Mouse (Mus musculus): ENCODE measurements around the gene Rac1. TPM values are rescaled to one million over a fixed set of nuclear protein-coding genes. Genes with fewer than 3 reads are reported as not detected.

The Rac1 gene
- total and polyA plus RNA-seq, 2 experiments = 38.6 to 99.8 TPM

GRCm38 (mm10) chr5:143505545-143505944 is 22.3 kb downstream of the Rac1 start:
- Histone ChIP-seq H3K27me3 (ENCODE audit: control insufficient read depth, insufficient read depth, low read length) (no peaks in the 10 kb centered on the region), H3K4me3 (ENCODE audit: insufficient read depth, low read depth, low read length) (no peak overlapping the region), H3K4me1 (ENCODE audit: control insufficient read depth, insufficient read depth, low read length) (peaks cover 2% of the 10 kb centered on the region; the same call in 1 of the 2 replicates), H3K9ac (ENCODE audit: low read depth, low read length) (no peak overlapping the region), H3K79me2 (ENCODE audit: control insufficient read depth, insufficient read depth, low read length) (no peaks in the 10 kb centered on the region; the same call in 1 of the 2 replicates), H3K27ac (replicated peaks; ENCODE audit: insufficient read depth, low read depth, low read length) (no peak overlapping the region), H3K36me3 (ENCODE audit: control insufficient read depth, insufficient read depth, low read length) (peaks cover 7% of the 10 kb centered on the region)
- 78% methylated on average over 7 of the region's 7 CpGs for WGBS
- no peak for DNase-seq (ENCODE audit: extremely low read depth, low read depth, low spot score)
- TF ChIP-seq POLR2A (IDR thresholded peaks at IDR 0.05; ENCODE audit: extremely low read depth, insufficient read depth, low read length) (no peak), CTCF (IDR thresholded peaks at IDR 0.05; ENCODE audit: low read depth, low read length) (no peak)

- H3K4me1 ChIP-seq (ENCODE audit: control insufficient read depth, insufficient read depth, low read length) = peaks cover 2% of the 10 kb centered on the region; the same call in 1 of the 2 replicates
- H3K27ac ChIP-seq (replicated peaks; ENCODE audit: insufficient read depth, low read depth, low read length) = no peak overlapping the region
- no peaks in the 10 kb centered on the region for H3K27me3 ChIP-seq (ENCODE audit: control insufficient read depth, insufficient read depth, low read length)
- H3K9ac ChIP-seq (ENCODE audit: low read depth, low read length) = no peak overlapping the region
- TF ChIP-seq POLR2A (IDR thresholded peaks at IDR 0.05; ENCODE audit: extremely low read depth, insufficient read depth, low read length) (no peak), CTCF (IDR thresholded peaks at IDR 0.05; ENCODE audit: low read depth, low read length) (no peak)
- 86% methylated on average over 8 of the region's 8 CpGs for WGBS
- no peaks in the 10 kb centered on the region for H3K79me2 ChIP-seq (ENCODE audit: control insufficient read depth, insufficient read depth, low read length)
- peaks cover 7% of the 10 kb centered on the region for H3K36me3 ChIP-seq (ENCODE audit: control insufficient read depth, insufficient read depth, low read length)
- DNase-seq (ENCODE audit: extremely low read depth, low read depth, low spot score) = no peak
- H3K4me3 ChIP-seq (ENCODE audit: insufficient read depth, low read depth, low read length) = no peak overlapping the region
Observed at GRCm38 (mm10) chr5:143505056-143505455, 22.8 kb downstream of the Rac1 start.

- Histone ChIP-seq H3K36me3 (ENCODE audit: control insufficient read depth, insufficient read depth, low read length) (peaks cover 7% of the 10 kb centered on the region), H3K4me3 (ENCODE audit: insufficient read depth, low read depth, low read length) (no peak overlapping the region), H3K27me3 (ENCODE audit: control insufficient read depth, insufficient read depth, low read length) (no peaks in the 10 kb centered on the region), H3K9ac (ENCODE audit: low read depth, low read length) (no peak overlapping the region), H3K4me1 (ENCODE audit: control insufficient read depth, insufficient read depth, low read length) (peaks cover 2% of the 10 kb centered on the region; the same call in 1 of the 2 replicates), H3K79me2 (ENCODE audit: control insufficient read depth, insufficient read depth, low read length) (no peaks in the 10 kb centered on the region), H3K27ac (replicated peaks; ENCODE audit: insufficient read depth, low read depth, low read length) (no peak overlapping the region)
- WGBS = 71% methylated on average over 3 of the region's 3 CpGs
- peak; percentile 53; the same call in 1 of the 2 replicates for TF ChIP-seq CTCF (IDR thresholded peaks at IDR 0.05; ENCODE audit: low read depth, low read length)
- TF ChIP-seq POLR2A (IDR thresholded peaks at IDR 0.05; ENCODE audit: extremely low read depth, insufficient read depth, low read length) = no peak
- no peak for DNase-seq (ENCODE audit: extremely low read depth, low read depth, low spot score)
Observed at GRCm38 (mm10) chr5:143504453-143504852, 23.4 kb downstream of the Rac1 start.

DNA sequence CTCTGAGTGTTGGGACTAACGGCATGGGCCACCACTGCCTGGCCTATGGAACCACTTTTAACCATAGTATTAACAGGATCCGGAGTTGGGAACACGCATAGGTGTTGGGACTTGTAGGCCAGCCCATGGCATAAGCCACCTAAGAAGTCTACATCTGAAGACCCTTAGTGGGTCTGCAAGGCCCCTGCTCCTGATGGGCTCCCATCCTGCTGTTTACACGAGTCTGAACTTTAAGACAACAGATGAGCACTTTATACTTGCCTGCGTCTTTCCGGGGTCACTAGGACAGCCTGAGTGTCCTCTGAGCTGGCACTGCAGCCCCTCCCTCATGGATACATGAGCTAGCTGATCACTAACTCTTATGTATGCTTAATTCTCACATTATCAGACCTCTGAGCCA is 24.1 kb downstream of the Rac1 start:
- Histone ChIP-seq H3K4me3 (ENCODE audit: insufficient read depth, low read depth, low read length) (no peak overlapping the region), H3K27ac (replicated peaks; ENCODE audit: insufficient read depth, low read depth, low read length) (no peak overlapping the region), H3K27me3 (ENCODE audit: control insufficient read depth, insufficient read depth, low read length) (no peaks in the 10 kb centered on the region), H3K36me3 (ENCODE audit: control insufficient read depth, insufficient read depth, low read length) (peaks cover 8% of the 10 kb centered on the region), H3K9ac (ENCODE audit: low read depth, low read length) (no peak overlapping the region), H3K79me2 (ENCODE audit: control insufficient read depth, insufficient read depth, low read length) (no peaks in the 10 kb centered on the region), H3K4me1 (ENCODE audit: control insufficient read depth, insufficient read depth, low read length) (peaks cover 2% of the 10 kb centered on the region; the same call in 1 of the 2 replicates)
- no peak for DNase-seq (ENCODE audit: extremely low read depth, low read depth, low spot score)
- WGBS = 92% methylated on average over 6 of the region's 6 CpGs
- no peak for TF ChIP-seq POLR2A (IDR thresholded peaks at IDR 0.05; ENCODE audit: extremely low read depth, insufficient read depth, low read length)

DNA sequence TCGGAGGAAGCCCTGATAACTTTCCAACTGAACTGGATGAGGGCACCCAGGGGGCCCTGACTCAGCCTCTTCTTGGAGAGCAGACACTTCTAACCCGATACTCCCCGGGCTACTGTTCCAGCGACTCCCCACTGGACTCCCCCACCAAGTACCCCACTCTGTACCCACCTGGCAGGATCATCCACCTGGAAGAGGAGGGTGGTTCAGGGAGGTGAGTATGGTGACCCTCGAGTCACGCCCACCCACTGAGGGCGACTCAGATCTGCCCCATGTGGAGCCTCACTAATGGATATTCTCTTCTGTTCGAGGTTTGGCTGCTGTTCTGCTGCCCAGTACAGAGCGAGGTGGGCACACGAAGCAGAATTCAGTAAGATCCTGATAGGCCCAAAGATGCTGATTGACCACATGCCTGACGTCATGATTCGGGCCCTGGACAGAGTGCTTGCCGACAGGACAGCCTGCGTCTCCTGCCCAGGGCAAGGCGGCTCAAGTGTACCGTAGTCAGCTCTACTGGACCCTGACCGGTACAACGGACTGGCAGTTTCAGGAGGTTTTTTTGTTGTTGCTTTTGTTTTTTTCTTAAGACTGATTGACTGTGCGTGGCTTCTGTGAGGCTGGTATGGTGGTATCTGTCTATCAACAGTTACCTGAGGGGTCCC is 24.8 kb downstream of the Rac1 start:
- Histone ChIP-seq H3K27ac (replicated peaks; ENCODE audit: insufficient read depth, low read depth, low read length) (no peak overlapping the region), H3K36me3 (ENCODE audit: control insufficient read depth, insufficient read depth, low read length) (peaks cover 8% of the 10 kb centered on the region), H3K79me2 (ENCODE audit: control insufficient read depth, insufficient read depth, low read length) (no peaks in the 10 kb centered on the region), H3K4me3 (ENCODE audit: insufficient read depth, low read depth, low read length) (no peak overlapping the region), H3K4me1 (ENCODE audit: control insufficient read depth, insufficient read depth, low read length) (peaks cover under 1% of the 10 kb centered on the region; the same call in 1 of the 2 replicates), H3K9ac (ENCODE audit: low read depth, low read length) (no peak overlapping the region), H3K27me3 (ENCODE audit: control insufficient read depth, insufficient read depth, low read length) (no peaks in the 10 kb centered on the region)
- no peak for DNase-seq (ENCODE audit: extremely low read depth, low read depth, low spot score)
- WGBS = 91% methylated on average over 19 of the region's 19 CpGs
- TF ChIP-seq CTCF (IDR thresholded peaks at IDR 0.05; ENCODE audit: low read depth, low read length) (no peak), POLR2A (IDR thresholded peaks at IDR 0.05; ENCODE audit: extremely low read depth, insufficient read depth, low read length) (no peak)

- DNase-seq (ENCODE audit: extremely low read depth, low read depth, low spot score) = no peak
- peaks cover 9% of the 10 kb centered on the region for H3K36me3 ChIP-seq (ENCODE audit: control insufficient read depth, insufficient read depth, low read length)
- TF ChIP-seq CTCF (IDR thresholded peaks at IDR 0.05; ENCODE audit: low read depth, low read length) (no peak), POLR2A (IDR thresholded peaks at IDR 0.05; ENCODE audit: extremely low read depth, insufficient read depth, low read length) (no peak)
- no peak overlapping the region for H3K9ac ChIP-seq (ENCODE audit: low read depth, low read length)
- H3K27me3 ChIP-seq (ENCODE audit: control insufficient read depth, insufficient read depth, low read length) = no peaks in the 10 kb centered on the region
- H3K27ac ChIP-seq (replicated peaks; ENCODE audit: insufficient read depth, low read depth, low read length) = no peak overlapping the region
- H3K4me1 ChIP-seq (ENCODE audit: control insufficient read depth, insufficient read depth, low read length) = no peaks in the 10 kb centered on the region
- H3K79me2 ChIP-seq (ENCODE audit: control insufficient read depth, insufficient read depth, low read length) = no peaks in the 10 kb centered on the region
- WGBS = 92% methylated on average over 2 of the region's 2 CpGs
- H3K4me3 ChIP-seq (ENCODE audit: insufficient read depth, low read depth, low read length) = no peak overlapping the region
Observed at GRCm38 (mm10) chr5:143501649-143502048, 26.2 kb downstream of the Rac1 start.

All from liver, adult 2 months (tissue).